Mouse (Mus musculus): Measurements from ENCODE around the gene Satb1. TPM values are rescaled to one million over a fixed set of nuclear protein-coding genes. Genes with fewer than 3 reads are reported as not detected.

Satb1 gene
- polyA plus RNA-seq, 1 experiment: 495 TPM

DNA sequence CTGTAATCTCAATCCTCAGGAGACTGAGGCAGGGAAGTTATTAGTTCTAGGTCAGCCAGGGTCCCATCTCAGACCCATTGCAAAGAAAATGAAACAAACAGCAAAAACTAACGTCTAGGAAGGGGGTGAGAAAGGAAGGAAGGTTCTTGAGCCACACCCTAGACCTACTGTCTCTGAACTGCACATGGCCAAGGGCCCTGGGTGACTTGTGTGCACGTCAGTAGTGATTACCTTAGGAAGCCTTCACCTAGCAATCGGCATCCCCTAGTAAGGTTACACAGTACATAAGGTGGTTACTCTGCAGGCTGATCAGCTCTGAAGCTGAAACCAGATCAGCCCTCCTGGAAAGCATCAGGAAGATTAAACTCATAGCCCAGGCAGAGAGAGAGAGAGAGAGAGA, 22.2 kb upstream of the Satb1 start:
- no peaks in the 10 kb centered on the region for H3K4me1 ChIP-seq (ENCODE audit: control insufficient read depth, insufficient read depth, low read length)
- no peak overlapping the region for H3K4me3 ChIP-seq (ENCODE audit: insufficient read depth, low read depth, low read length)
- H3K27ac ChIP-seq (ENCODE audit: insufficient read depth, low read depth, low read length): no peak overlapping the region
- TF ChIP-seq CTCF (IDR thresholded peaks at IDR 0.05; ENCODE audit: insufficient read depth, low read depth, low read length) (no peak), POLR2A (IDR thresholded peaks at IDR 0.05; ENCODE audit: insufficient read depth, low read depth, low read length) (no peak)
- 90% methylated on average over 3 of the region's 3 CpGs for WGBS

DNA sequence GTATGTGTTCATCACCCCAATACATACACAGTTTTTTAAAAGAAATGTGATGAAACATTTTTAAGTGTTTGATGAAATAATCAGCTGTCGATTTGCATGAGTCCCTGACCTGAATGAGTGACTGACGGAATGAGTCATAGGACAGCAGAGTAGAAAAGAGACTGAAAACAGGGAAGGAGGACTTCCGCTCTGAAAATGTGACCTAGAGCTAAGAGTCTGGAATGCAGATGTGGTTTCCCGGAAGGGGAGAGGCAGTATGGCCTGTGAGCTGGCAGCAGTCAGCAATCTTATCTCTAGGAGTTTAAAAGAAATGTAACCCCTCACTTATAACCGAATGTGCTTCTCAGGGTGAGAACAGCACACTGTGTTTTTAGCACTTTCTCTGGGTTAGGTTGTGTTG, 20.9 kb upstream of the Satb1 start:
- 87% methylated on average over 5 of the region's 5 CpGs for WGBS
- no peaks in the 10 kb centered on the region for H3K4me1 ChIP-seq (ENCODE audit: control insufficient read depth, insufficient read depth, low read length)

GRCm38 (mm10) chr17:51840596-51840995, 7.5 kb upstream of the Satb1 start:
- Histone ChIP-seq H3K4me3 (ENCODE audit: insufficient read depth, low read depth, low read length) (no peak overlapping the region), H3K4me1 (ENCODE audit: control insufficient read depth, insufficient read depth, low read length) (no peaks in the 10 kb centered on the region), H3K27ac (ENCODE audit: insufficient read depth, low read depth, low read length) (no peak overlapping the region)
- TF ChIP-seq POLR2A (IDR thresholded peaks at IDR 0.05; ENCODE audit: insufficient read depth, low read depth, low read length) (no peak), CTCF (IDR thresholded peaks at IDR 0.05; ENCODE audit: insufficient read depth, low read depth, low read length) (no peak)
- WGBS: 69% methylated on average over 6 of the region's 6 CpGs

More for the DNA sequence above, 20.9 kb upstream of the Satb1 start:
- Histone ChIP-seq H3K4me3 (ENCODE audit: insufficient read depth, low read depth, low read length) (no peak overlapping the region), H3K27ac (ENCODE audit: insufficient read depth, low read depth, low read length) (no peak overlapping the region)
- TF ChIP-seq POLR2A (IDR thresholded peaks at IDR 0.05; ENCODE audit: insufficient read depth, low read depth, low read length) (no peak), CTCF (IDR thresholded peaks at IDR 0.05; ENCODE audit: insufficient read depth, low read depth, low read length) (no peak)

DNA sequence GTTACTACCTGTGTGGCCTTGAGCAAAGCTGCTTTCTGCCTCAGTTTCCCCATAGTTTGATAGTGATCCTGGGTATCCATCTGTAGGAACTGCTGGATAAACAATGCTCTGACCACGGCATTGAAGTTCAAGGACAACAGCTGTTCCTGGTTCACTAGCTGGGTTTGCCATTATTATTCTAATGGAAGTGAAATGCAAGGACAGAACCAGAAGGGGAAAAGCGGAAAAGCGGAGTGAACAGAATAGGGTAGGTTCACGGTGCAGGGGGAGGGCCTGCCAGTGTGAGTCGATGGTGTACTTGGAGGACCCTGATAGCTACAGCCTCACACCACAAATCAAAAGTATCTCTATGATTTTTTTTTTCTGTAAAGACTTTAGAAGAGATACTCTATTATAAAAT, 6.4 kb upstream of the Satb1 start:
- WGBS: 89% methylated on average over 5 of the region's 5 CpGs
- no peaks in the 10 kb centered on the region for H3K4me1 ChIP-seq (ENCODE audit: control insufficient read depth, insufficient read depth, low read length)
- H3K27ac ChIP-seq (ENCODE audit: insufficient read depth, low read depth, low read length): no peak overlapping the region
- TF ChIP-seq CTCF (IDR thresholded peaks at IDR 0.05; ENCODE audit: insufficient read depth, low read depth, low read length): no peak
- no peak overlapping the region for H3K4me3 ChIP-seq (ENCODE audit: insufficient read depth, low read depth, low read length)

- H3K4me1 ChIP-seq (ENCODE audit: control insufficient read depth, insufficient read depth, low read length): peaks cover 13% of the 10 kb centered on the region
- 53% methylated on average over 1 of the region's 1 CpGs for WGBS
- H3K27ac ChIP-seq (ENCODE audit: insufficient read depth, low read depth, low read length): no peak overlapping the region
- no peak for TF ChIP-seq POLR2A (IDR thresholded peaks at IDR 0.05; ENCODE audit: insufficient read depth, low read depth, low read length)
- TF ChIP-seq CTCF (IDR thresholded peaks at IDR 0.05; ENCODE audit: insufficient read depth, low read depth, low read length): no peak
- H3K4me3 ChIP-seq (ENCODE audit: insufficient read depth, low read depth, low read length): no peak overlapping the region
These were observed 3.8 kb upstream of the Satb1 start for GRCm38 (mm10) chr17:51836901-51837300.

DNA sequence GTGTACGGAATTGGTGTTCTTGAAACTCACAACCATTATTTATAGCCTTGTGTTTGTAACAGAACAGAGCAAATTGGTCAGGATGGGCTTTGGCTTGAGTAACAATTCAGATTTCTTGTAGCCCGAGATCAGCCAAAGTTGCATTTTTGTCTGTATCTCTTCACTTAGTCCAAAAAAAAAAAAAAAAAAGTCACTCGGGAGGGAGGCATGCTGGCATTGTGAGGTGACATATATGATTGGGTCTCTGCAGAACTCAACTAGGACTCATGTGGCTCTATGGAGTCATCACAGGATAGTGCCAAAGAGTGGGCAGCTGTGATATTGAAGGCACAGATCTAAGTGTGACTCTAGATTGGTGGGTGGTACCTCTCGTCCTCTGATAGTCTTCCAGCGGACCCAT, 3.2 kb upstream of the Satb1 start:
- TF ChIP-seq CTCF (IDR thresholded peaks at IDR 0.05; ENCODE audit: insufficient read depth, low read depth, low read length) (no peak), POLR2A (IDR thresholded peaks at IDR 0.05; ENCODE audit: insufficient read depth, low read depth, low read length) (no peak)
- no peak overlapping the region for H3K4me3 ChIP-seq (ENCODE audit: insufficient read depth, low read depth, low read length)
- WGBS: 93% methylated on average over 5 of the region's 5 CpGs

DNA sequence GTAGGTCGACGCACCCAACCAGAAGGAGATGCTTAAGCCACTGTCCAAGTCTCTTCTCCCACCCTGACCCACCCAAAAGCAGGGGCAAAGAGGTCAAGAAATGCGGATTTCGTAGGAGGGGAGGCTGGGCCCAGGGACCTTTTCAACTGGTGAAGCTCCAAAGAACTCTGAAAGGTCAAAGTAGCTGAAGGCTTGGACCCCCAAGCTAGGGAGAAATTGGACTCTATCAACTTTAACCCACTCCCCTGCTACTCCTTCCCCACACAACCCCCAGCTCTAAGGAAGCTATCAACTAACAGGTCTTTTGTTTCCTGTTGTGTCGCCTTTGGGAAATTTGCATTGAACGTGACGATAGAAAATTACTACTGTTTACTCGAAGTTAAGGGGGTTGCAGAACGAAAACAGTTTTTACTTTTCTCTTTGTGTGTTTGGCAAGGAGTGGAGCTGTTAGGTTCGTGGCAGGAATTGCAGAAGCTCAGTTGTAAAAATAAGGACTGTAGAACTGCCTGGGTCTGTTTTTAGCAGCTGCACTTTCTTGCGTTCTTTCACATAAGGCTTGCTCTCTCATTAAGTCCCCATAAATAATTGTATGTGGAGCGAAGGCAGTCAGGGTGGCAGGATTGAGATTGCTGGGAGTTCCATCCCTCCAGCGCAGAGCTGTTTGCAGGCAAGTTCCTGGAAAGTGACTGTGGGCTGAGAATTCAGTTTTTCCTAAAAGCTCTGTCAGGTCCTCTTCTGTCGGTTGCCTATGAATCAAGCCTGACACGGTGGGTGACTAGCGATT, 680 bp upstream of the Satb1 start:
- Histone ChIP-seq H3K4me3 (ENCODE audit: insufficient read depth, low read depth, low read length) (peak overlapping the region; percentile 90), H3K27ac (ENCODE audit: insufficient read depth, low read depth, low read length) (no peak overlapping the region), H3K4me1 (ENCODE audit: control insufficient read depth, insufficient read depth, low read length) (peaks cover 19% of the 10 kb centered on the region)
- TF ChIP-seq POLR2A (IDR thresholded peaks at IDR 0.05; ENCODE audit: insufficient read depth, low read depth, low read length) (no peak), CTCF (IDR thresholded peaks at IDR 0.05; ENCODE audit: insufficient read depth, low read depth, low read length) (no peak)
- 6% methylated on average over 16 of the region's 16 CpGs for WGBS

More for the DNA sequence above, 3.2 kb upstream of the Satb1 start:
- H3K27ac ChIP-seq (ENCODE audit: insufficient read depth, low read depth, low read length): no peak overlapping the region
- H3K4me1 ChIP-seq (ENCODE audit: control insufficient read depth, insufficient read depth, low read length): peaks cover 19% of the 10 kb centered on the region

GRCm38 (mm10) chr17:51832421-51832875, 642 bp downstream of the Satb1 start:
- no peak for TF ChIP-seq POLR2A (IDR thresholded peaks at IDR 0.05; ENCODE audit: insufficient read depth, low read depth, low read length)
- TF ChIP-seq CTCF (IDR thresholded peaks at IDR 0.05; ENCODE audit: insufficient read depth, low read depth, low read length): no peak
- Histone ChIP-seq H3K27ac (ENCODE audit: insufficient read depth, low read depth, low read length) (no peak overlapping the region), H3K4me3 (ENCODE audit: insufficient read depth, low read depth, low read length) (peak overlapping the region; percentile 90), H3K4me1 (ENCODE audit: control insufficient read depth, insufficient read depth, low read length) (peaks cover 19% of the 10 kb centered on the region)
- WGBS: under 1% methylated on average over 55 of the region's 66 CpGs

GRCm38 (mm10) chr17:51831702-51832420, 1.2 kb downstream of the Satb1 start:
- Histone ChIP-seq H3K4me3 (ENCODE audit: insufficient read depth, low read depth, low read length) (peak overlapping the region; percentile 90), H3K27ac (ENCODE audit: insufficient read depth, low read depth, low read length) (no peak overlapping the region), H3K4me1 (ENCODE audit: control insufficient read depth, insufficient read depth, low read length) (peaks cover 19% of the 10 kb centered on the region)
- TF ChIP-seq POLR2A (IDR thresholded peaks at IDR 0.05; ENCODE audit: insufficient read depth, low read depth, low read length) (no peak), CTCF (IDR thresholded peaks at IDR 0.05; ENCODE audit: insufficient read depth, low read depth, low read length) (no peak)
- 1% methylated on average over 57 of the region's 57 CpGs for WGBS

Measured in olfactory bulb, adult 2 months (tissue).